8 mouse cellular contexts compared by ENCODE assay signal in the genomic region with DNA sequence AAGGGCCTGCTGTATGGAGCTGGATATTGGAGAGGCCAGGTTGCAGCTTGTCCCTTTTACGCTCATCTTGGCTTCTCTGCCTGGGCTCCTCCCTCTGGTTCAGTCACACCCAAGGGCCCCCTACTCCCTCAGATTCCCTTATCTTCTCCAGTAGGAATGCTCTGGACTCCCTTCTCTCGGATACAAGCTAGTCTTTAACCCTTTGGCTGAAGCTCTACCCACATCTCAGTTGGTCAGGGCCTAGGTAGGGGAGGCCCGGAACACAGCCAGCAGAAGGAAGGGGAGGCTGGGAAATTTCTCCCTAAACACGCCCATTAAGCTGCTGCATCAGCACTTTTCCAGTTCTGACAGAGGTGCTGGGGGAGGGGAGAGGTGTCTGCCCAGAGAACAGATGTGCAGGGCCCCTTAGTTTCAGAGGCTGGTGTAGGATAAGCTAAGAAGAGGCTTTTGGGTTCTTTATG. TPM values are rescaled to one million over a fixed set of nuclear protein-coding genes. Genes with fewer than 3 reads are reported as not detected.
DNase-seq lines count a peak whose midpoint lies in the region; ATAC-seq and TF ChIP-seq lines count a peak whose summit lies in the region.

No protein-coding gene starts in this region.

- TF ChIP-seq CTCF in lung, adult 2 months (IDR thresholded peaks at IDR 0.05; ENCODE audit: insufficient read depth, low read length), result no peak
- TF ChIP-seq CTCF in small intestine, adult 2 months (IDR thresholded peaks at IDR 0.05; ENCODE audit: extremely low read depth, insufficient read length, insufficient replicate concordance, low read depth, low read length), result no peak

- H3K4me1 ChIP-seq in megakaryocyte, embryonic 14.5 days, result peaks cover 43% of the 10 kb centered on the region
- peaks cover 36% of the 10 kb centered on the region for H3K4me1 ChIP-seq in forebrain, embryonic 14.5 days (ENCODE audit: control insufficient read depth, insufficient read depth, low read length)
- peaks cover 49% of the 10 kb centered on the region for H3K4me1 ChIP-seq in intestine, embryonic 15.5 days (replicated peaks)
- peaks cover 17% of the 10 kb centered on the region for H3K4me1 ChIP-seq in lung, adult 2 months (ENCODE audit: control insufficient read depth, insufficient read depth, low read length)
- 0 out of 2 replicates have a peak, but pooled peaks cover 4% of the 10 kb centered on the region for H3K4me1 ChIP-seq in small intestine, adult 2 months (ENCODE audit: control insufficient read depth, insufficient read depth, insufficient read length, low read length)

- H3K9me3 ChIP-seq in megakaryocyte, embryonic 14.5 days, result no peaks in the 10 kb centered on the region
- no peaks in the 10 kb centered on the region for H3K9me3 ChIP-seq in forebrain, embryonic 14.5 days (replicated peaks; ENCODE audit: control insufficient read depth, low read length)
- H3K9me3 ChIP-seq in intestine, embryonic 15.5 days, result no peaks in the 10 kb centered on the region

- DNase-seq in forebrain, embryonic 14.5 days (ENCODE audit: low spot score), result peak; percentile 68
- DNase-seq in lung, adult 2 months, result no peak

- H3K4me2 ChIP-seq in forebrain, embryonic 14.5 days (ENCODE audit: low read length), result peak overlapping the region; percentile 81
- H3K4me2 ChIP-seq in intestine, embryonic 15.5 days (replicated peaks), result peak overlapping the region; percentile 80

- peak overlapping the region; percentile 83 for H3K9ac ChIP-seq in forebrain, embryonic 14.5 days (ENCODE audit: low read length)
- H3K9ac ChIP-seq in intestine, embryonic 15.5 days, result peak overlapping the region; percentile 73

- TF ChIP-seq POLR2A in lung, adult 2 months (IDR thresholded peaks at IDR 0.05; ENCODE audit: borderline replicate concordance, extremely low read depth, low read depth, low read length), result no peak
- TF ChIP-seq POLR2A in small intestine, adult 2 months (IDR thresholded peaks at IDR 0.05; ENCODE audit: low read depth, low read length), result no peak

- H3K27ac ChIP-seq in forebrain, embryonic 14.5 days (ENCODE audit: low read depth, low read length), result peak overlapping the region; percentile 85
- H3K27ac ChIP-seq in intestine, embryonic 15.5 days, result peak overlapping the region; percentile 97
- peak overlapping the region; percentile 35; the same call in 1 of the 2 replicates for H3K27ac ChIP-seq in small intestine, adult 2 months (ENCODE audit: insufficient read depth, low read depth, low read length)

- H3K27me3 ChIP-seq in megakaryocyte, embryonic 14.5 days (replicated peaks), result peaks cover 59% of the 10 kb centered on the region
- H3K27me3 ChIP-seq in forebrain, embryonic 14.5 days (replicated peaks; ENCODE audit: control insufficient read depth, insufficient read depth, low read length), result no peaks in the 10 kb centered on the region
- no peaks in the 10 kb centered on the region for H3K27me3 ChIP-seq in intestine, embryonic 15.5 days (replicated peaks)
- no peaks in the 10 kb centered on the region for H3K27me3 ChIP-seq in small intestine, adult 2 months (ENCODE audit: control insufficient read depth, insufficient read depth, low read length)

- H3K36me3 ChIP-seq in megakaryocyte, embryonic 14.5 days (replicated peaks; ENCODE audit: low read length), result no peaks in the 10 kb centered on the region
- H3K36me3 ChIP-seq in forebrain, embryonic 14.5 days (ENCODE audit: control insufficient read depth, insufficient read depth, low read length), result no peaks in the 10 kb centered on the region
- H3K36me3 ChIP-seq in intestine, embryonic 15.5 days, result no peaks in the 10 kb centered on the region
- H3K36me3 ChIP-seq in small intestine, adult 2 months (ENCODE audit: control insufficient read depth, insufficient read depth, low read length), result no peaks in the 10 kb centered on the region

- no peak for ATAC-seq in megakaryocyte, adult 5-6 weeks (ENCODE audit: poor library complexity, severe bottlenecking)
- ATAC-seq in forebrain, embryonic 14.5 days, result peak; percentile 22
- ATAC-seq in intestine, embryonic 15.5 days, result peak; percentile 50
- ATAC-seq in megakaryocyte-erythroid progenitor cell, adult 5-6 weeks (replicated peaks; ENCODE audit: low FRiP score, low TSS enrichment, poor library complexity, severe bottlenecking), result no peak
- ATAC-seq in frontal cortex, adult (ENCODE audit: low TSS enrichment), result no peak

- WGBS in forebrain, embryonic 14.5 days, result 2% methylated on average over 4 of the region's 4 CpGs
- 9% methylated on average over 4 of the region's 4 CpGs for WGBS in intestine, embryonic 15.5 days
- 10% methylated on average over 4 of the region's 4 CpGs for WGBS in lung, adult 2 months
- 54% methylated on average over 4 of the region's 4 CpGs for WGBS in small intestine, adult 2 months

- peak overlapping the region; percentile 93 for H3K4me3 ChIP-seq in megakaryocyte, embryonic 14.5 days (replicated peaks)
- peak overlapping the region; percentile 61 for H3K4me3 ChIP-seq in forebrain, embryonic 14.5 days (ENCODE audit: low read depth, low read length)
- H3K4me3 ChIP-seq in intestine, embryonic 15.5 days (replicated peaks), result peak overlapping the region; percentile 65
- peak overlapping the region; percentile 72 for H3K4me3 ChIP-seq in lung, adult 2 months (replicated peaks; ENCODE audit: extremely low read depth, low read depth, low read length)
- peak overlapping the region; percentile 67 for H3K4me3 ChIP-seq in small intestine, adult 2 months (ENCODE audit: low read depth, low read length)

RNA-seq across cellular contexts. Expression of a gene that starts 1.3 kb away (rescaled TPM):
- polyA plus RNA-seq in megakaryocyte, embryonic 14.5 days (2012; ENCODE audit: insufficient read depth, low replicate concordance), result 0.61 and 1.4 TPM in 2 replicates
- 1.1 and 1.6 TPM in 2 replicates for total RNA-seq in megakaryocyte, adult 5-6 weeks (2015)
- 1.4 and 1.5 TPM in 2 replicates for total RNA-seq in megakaryocyte, adult 5-6 weeks (2017)
- 6.2 and 7.4 TPM in 2 replicates for polyA plus RNA-seq in forebrain, embryonic 14.5 days (2014; fragmentation: Nextera tagmentation; extraction: Ambion mirVana)
- 14.5 and 18.3 TPM in 2 replicates for polyA plus RNA-seq in intestine, embryonic 15.5 days (2015; fragmentation: Nextera tagmentation; extraction: Ambion mirVana)
- 9.4 and 12.4 TPM in 2 replicates for polyA plus RNA-seq in lung, adult 2 months (2012; rRNA removed)
- polyA plus RNA-seq in small intestine, adult 2 months (2012; rRNA removed), result 1.4 and 1.8 TPM in 2 replicates
- total RNA-seq in megakaryocyte-erythroid progenitor cell, adult 5-6 weeks (2014; fragmentation: Nextera tagmentation), result 1.9 and 2.7 TPM in 2 replicates
- total RNA-seq in megakaryocyte-erythroid progenitor cell, adult 5-6 weeks (2017), result 1.2 and 2.0 TPM in 2 replicates

RNA-seq across cellular contexts. Expression of a gene that starts 29.1 kb away (rescaled TPM):
- polyA plus RNA-seq in megakaryocyte, embryonic 14.5 days (2012; ENCODE audit: insufficient read depth, low replicate concordance), result 1.2 TPM in 1 of 2 replicates, not detected in the other
- 0.40 TPM in 1 of 2 replicates, not detected in the other for total RNA-seq in megakaryocyte, adult 5-6 weeks (2015)
- 0.44 TPM in 1 of 2 replicates, not detected in the other for total RNA-seq in megakaryocyte, adult 5-6 weeks (2017)
- 0.20 and 0.27 TPM in 2 replicates for polyA plus RNA-seq in forebrain, embryonic 14.5 days (2014; fragmentation: Nextera tagmentation; extraction: Ambion mirVana)
- 0.18 and 0.29 TPM in 2 replicates for polyA plus RNA-seq in intestine, embryonic 15.5 days (2015; fragmentation: Nextera tagmentation; extraction: Ambion mirVana)
- 0.15 and 0.34 TPM in 2 replicates for polyA plus RNA-seq in lung, adult 2 months (2012; rRNA removed)
- 0.56 and 0.61 TPM in 2 replicates for polyA plus RNA-seq in small intestine, adult 2 months (2012; rRNA removed)
- total RNA-seq in megakaryocyte-erythroid progenitor cell, adult 5-6 weeks (2014; fragmentation: Nextera tagmentation), result not detected in 2 replicates
- total RNA-seq in megakaryocyte-erythroid progenitor cell, adult 5-6 weeks (2017), result not detected in 2 replicates

RNA-seq across cellular contexts. Expression of a gene that starts 29.6 kb away (rescaled TPM):
- polyA plus RNA-seq in megakaryocyte, embryonic 14.5 days (2012; ENCODE audit: insufficient read depth, low replicate concordance), result 7.3 and 10.5 TPM in 2 replicates
- total RNA-seq in megakaryocyte, adult 5-6 weeks (2015), result 9.4 and 11.8 TPM in 2 replicates
- total RNA-seq in megakaryocyte, adult 5-6 weeks (2017), result 33.7 and 37.6 TPM in 2 replicates
- 4.6 and 5.4 TPM in 2 replicates for polyA plus RNA-seq in forebrain, embryonic 14.5 days (2014; fragmentation: Nextera tagmentation; extraction: Ambion mirVana)
- polyA plus RNA-seq in intestine, embryonic 15.5 days (2015; fragmentation: Nextera tagmentation; extraction: Ambion mirVana), result 15.1 and 15.4 TPM in 2 replicates
- polyA plus RNA-seq in lung, adult 2 months (2012; rRNA removed), result 20.3 and 24.2 TPM in 2 replicates
- polyA plus RNA-seq in small intestine, adult 2 months (2012; rRNA removed), result 12.6 and 32.7 TPM in 2 replicates
- total RNA-seq in megakaryocyte-erythroid progenitor cell, adult 5-6 weeks (2014; fragmentation: Nextera tagmentation), result 10.9 and 12.1 TPM in 2 replicates
- 8.7 and 16.3 TPM in 2 replicates for total RNA-seq in megakaryocyte-erythroid progenitor cell, adult 5-6 weeks (2017)

RNA-seq across cellular contexts. Expression of a gene that starts 32.2 kb away (rescaled TPM):
- polyA plus RNA-seq in megakaryocyte, embryonic 14.5 days (2012; ENCODE audit: insufficient read depth, low replicate concordance), result 0.08 TPM in 1 of 2 replicates, not detected in the other
- not detected in 2 replicates for total RNA-seq in megakaryocyte, adult 5-6 weeks (2015)
- total RNA-seq in megakaryocyte, adult 5-6 weeks (2017), result not detected in 2 replicates
- 8.3 and 9.1 TPM in 2 replicates for polyA plus RNA-seq in forebrain, embryonic 14.5 days (2014; fragmentation: Nextera tagmentation; extraction: Ambion mirVana)
- polyA plus RNA-seq in intestine, embryonic 15.5 days (2015; fragmentation: Nextera tagmentation; extraction: Ambion mirVana), result 25.7 and 26.3 TPM in 2 replicates
- 26.4 and 27.3 TPM in 2 replicates for polyA plus RNA-seq in lung, adult 2 months (2012; rRNA removed)
- polyA plus RNA-seq in small intestine, adult 2 months (2012; rRNA removed), result 5.8 and 7.6 TPM in 2 replicates
- total RNA-seq in megakaryocyte-erythroid progenitor cell, adult 5-6 weeks (2014; fragmentation: Nextera tagmentation), result not detected in 2 replicates
- not detected in 2 replicates for total RNA-seq in megakaryocyte-erythroid progenitor cell, adult 5-6 weeks (2017)

RNA-seq across cellular contexts. Expression of a gene that starts 45.0 kb away (rescaled TPM):
- polyA plus RNA-seq in megakaryocyte, embryonic 14.5 days (2012; ENCODE audit: insufficient read depth, low replicate concordance), result 6.6 TPM in 1 of 2 replicates, not detected in the other
- 1.9 and 3.0 TPM in 2 replicates for total RNA-seq in megakaryocyte, adult 5-6 weeks (2015)
- total RNA-seq in megakaryocyte, adult 5-6 weeks (2017), result 0.99 and 2.9 TPM in 2 replicates
- polyA plus RNA-seq in forebrain, embryonic 14.5 days (2014; fragmentation: Nextera tagmentation; extraction: Ambion mirVana), result 99.0 and 110 TPM in 2 replicates
- polyA plus RNA-seq in intestine, embryonic 15.5 days (2015; fragmentation: Nextera tagmentation; extraction: Ambion mirVana), result 73.6 and 80.3 TPM in 2 replicates
- 37.6 and 51.9 TPM in 2 replicates for polyA plus RNA-seq in lung, adult 2 months (2012; rRNA removed)
- 17.8 and 34.0 TPM in 2 replicates for polyA plus RNA-seq in small intestine, adult 2 months (2012; rRNA removed)
- total RNA-seq in megakaryocyte-erythroid progenitor cell, adult 5-6 weeks (2014; fragmentation: Nextera tagmentation), result 7.8 and 17.0 TPM in 2 replicates
- 3.9 and 6.7 TPM in 2 replicates for total RNA-seq in megakaryocyte-erythroid progenitor cell, adult 5-6 weeks (2017)

Comparison
In these comparisons a context has a peak if more than half of its experiments do, and no peak if none do; other contexts are left out.
1. ATAC-seq: peak in forebrain, embryonic 14.5 days (single experiment) and intestine, embryonic 15.5 days (single experiment); none in megakaryocyte, adult 5-6 weeks (single experiment), megakaryocyte-erythroid progenitor cell, adult 5-6 weeks (single experiment) and frontal cortex, adult (single experiment).
2. H3K27ac ChIP-seq: peak in every context shown above with its lines; median percentile 97 in intestine, embryonic 15.5 days; 85 in forebrain, embryonic 14.5 days; 35 in small intestine, adult 2 months.
3. Peak in every context shown above with its lines, with median percentiles within 50 percentile points of each other: H3K4me3 ChIP-seq.